Mouse (Mus musculus): ENCODE results near the gene Slc39a11.

DNA sequence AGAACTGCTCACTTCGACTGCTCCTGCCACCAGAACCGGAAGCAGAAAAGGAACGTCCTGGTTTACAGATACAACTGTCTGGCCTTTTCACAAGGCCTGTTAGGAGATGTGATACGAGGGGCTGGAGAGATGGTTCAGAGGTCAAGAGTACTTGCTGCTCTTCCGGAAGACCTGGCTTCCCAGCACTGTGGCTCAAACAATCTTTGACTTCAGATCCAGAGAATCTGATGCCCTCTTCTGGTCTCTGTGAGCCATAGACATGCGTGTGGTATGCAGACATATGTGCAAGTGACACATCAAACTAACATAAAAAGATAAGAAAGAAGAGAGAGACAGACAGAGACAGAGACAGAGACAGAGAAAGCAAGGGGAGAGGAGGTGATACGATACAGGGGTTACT lies 17.6 kb downstream of the Slc39a11 start:
- TF ChIP-seq GATA1 (IDR thresholded peaks at IDR 0.05; ENCODE audit: low read length) (no peak), TAL1 (IDR thresholded peaks at IDR 0.05; ENCODE audit: low read length) (no peak)
